Mouse (Mus musculus) liver, embryonic 16.5 days (tissue): Measurements from ENCODE around the gene Spats2. TPM values are rescaled to one million over a fixed set of nuclear protein-coding genes. Genes with fewer than 3 reads are reported as not detected.
"Not testable (repeated sequence)": the region's sequence is repeated elsewhere in the genome, so short reads cannot be mapped to it uniquely, and the experiment has no call there.

Experiments
- ATAC-seq: fragments of 200-750 bp; cut with Nextera tagmentation; 2 replicates; pipeline ENCODE4 v1.8.0; 2017; ENCODE audit warnings: low read depth, mild to moderate bottlenecking, moderate number of reproducible peaks, moderate library complexity
- H3K27ac ChIP-seq: fragments of 300-500 bp; sonication (generic); 2 replicates; pipeline ENCODE4 v1.5.1; 2014; ENCODE audit warnings: mild to moderate bottlenecking, low read length
- H3K27me3 ChIP-seq: fragments of 300-500 bp; sonication (generic); 2 replicates; pipeline ENCODE4 v1.6.1; 2014; ENCODE audit warnings: low read depth, low read length, mixed read lengths; ENCODE audit not compliant: control insufficient read depth, insufficient read depth
- H3K36me3 ChIP-seq: fragments of 300-500 bp; sonication (generic); 2 replicates; pipeline ENCODE4 v1.6.1; 2014; ENCODE audit warnings: mild to moderate bottlenecking; ENCODE audit not compliant: control insufficient read depth, insufficient read depth
- H3K4me1 ChIP-seq: fragments of 300-500 bp; sonication (generic); 2 replicates; pipeline ENCODE4 v1.6.1; 2014; ENCODE audit warnings: low read depth, low read length, mixed read lengths; ENCODE audit not compliant: control insufficient read depth
- H3K4me2 ChIP-seq: fragments of 300-500 bp; sonication (generic); 2 replicates; pipeline ENCODE4 v1.6.1; 2014; ENCODE audit warnings: low read depth, low read length, mixed read lengths
- H3K4me3 ChIP-seq: fragments of 300-500 bp; sonication (generic); 2 replicates; pipeline ENCODE4 v1.5.1; 2014; ENCODE audit warnings: low read depth, mild to moderate bottlenecking, low read length
- H3K9ac ChIP-seq: fragments of 300-500 bp; sonication (generic); 2 replicates; pipeline ENCODE4 v1.6.1; 2014; ENCODE audit warnings: low read depth, low read length
- H3K9me3 ChIP-seq: fragments of 300-500 bp; sonication (generic); replicated peaks from 2 replicates; pipeline ENCODE4 v1.6.1; 2016; ENCODE audit warnings: low read length; ENCODE audit not compliant: control insufficient read depth
- whole genome bisulfite sequencing: fragments of 180-500 bp; shearing (Covaris S2); extraction: QIAGEN DNeasy Blood & Tissue Kit; methylation state at CpG from one replicate; pipeline ENCODE4 v1.1.7; 2014; ENCODE audit not compliant: insufficient replicate concordance; 5-methylcytosine and 5-hydroxymethylcytosine counted together
- polyA plus RNA-seq: library from polyadenylated mRNA; unstranded; fragments of >200 nt; fragmentation: Nextera tagmentation; extraction: Ambion mirVana; gene quantifications from 2 replicates; pipeline ENCODE4 v1.2.1, GENCODE M21; 2015

The Spats2 gene
- polyA plus RNA-seq, 1 experiment from 2014 or later, result 5.5 TPM

DNA sequence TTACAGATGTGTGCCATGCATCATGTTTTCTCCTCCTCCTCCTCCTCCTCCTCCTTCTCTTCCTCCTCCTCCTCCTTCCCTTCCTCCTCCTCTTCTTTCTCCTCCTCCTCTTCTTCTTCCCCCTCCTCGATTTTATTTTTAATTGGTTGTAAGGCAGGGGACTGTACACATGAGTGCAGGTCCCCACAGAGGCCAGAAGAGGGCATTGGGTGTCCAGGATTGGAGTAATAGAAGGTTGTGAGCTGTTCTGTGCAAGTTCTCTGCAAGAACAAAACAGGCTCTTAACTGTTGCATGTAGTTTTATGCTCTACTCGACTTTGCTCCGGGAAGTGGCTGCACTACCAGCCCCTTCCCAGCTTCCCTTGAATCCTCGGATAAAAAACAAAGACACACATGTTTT lies 114.4 kb downstream of the Spats2 start:
- no peaks in the 10 kb centered on the region for H3K4me1 ChIP-seq
- no peak overlapping the region for H3K9ac ChIP-seq
- peaks cover 7% of the 10 kb centered on the region for H3K36me3 ChIP-seq
- no peak for ATAC-seq
- H3K4me3 ChIP-seq, result no peak overlapping the region
- 59% methylated on average over 4 of the region's 4 CpGs for WGBS
- no peaks in the 10 kb centered on the region for H3K9me3 ChIP-seq
- no peaks in the 10 kb centered on the region; the same call in none of the 2 replicates for H3K27me3 ChIP-seq
- H3K4me2 ChIP-seq, result no peak overlapping the region
- H3K27ac ChIP-seq, result no peak overlapping the region

GRCm38 (mm10) chr15:99241249-99241648 lies 115.5 kb downstream of the Spats2 start:
- no peak overlapping the region for H3K9ac ChIP-seq
- no peaks in the 10 kb centered on the region for H3K9me3 ChIP-seq
- H3K27ac ChIP-seq, result no peak overlapping the region
- H3K27me3 ChIP-seq, result no peaks in the 10 kb centered on the region; the same call in none of the 2 replicates
- H3K4me3 ChIP-seq, result no peak overlapping the region
- no peak overlapping the region for H3K4me2 ChIP-seq
- H3K36me3 ChIP-seq, result peaks cover 7% of the 10 kb centered on the region
- WGBS, result 68% methylated on average over 4 of the region's 4 CpGs
- ATAC-seq, result no peak
- no peaks in the 10 kb centered on the region for H3K4me1 ChIP-seq

GRCm38 (mm10) chr15:99242045-99242444 lies 116.3 kb downstream of the Spats2 start:
- Histone ChIP-seq H3K9ac (no peak overlapping the region), H3K4me1 (no peaks in the 10 kb centered on the region), H3K4me3 (no peak overlapping the region), H3K4me2 (no peak overlapping the region), H3K36me3 (peaks cover 13% of the 10 kb centered on the region), H3K27me3 (no peaks in the 10 kb centered on the region; the same call in none of the 2 replicates), H3K27ac (no peak overlapping the region), H3K9me3 (no peaks in the 10 kb centered on the region)
- ATAC-seq, result no peak
- 79% methylated on average over 10 of the region's 10 CpGs for WGBS

- H3K9ac ChIP-seq, H3K4me1 ChIP-seq, H3K27me3 ChIP-seq, H3K9me3 ChIP-seq, H3K4me2 ChIP-seq, ATAC-seq, H3K4me3 ChIP-seq, H3K27ac ChIP-seq: not testable (repeated sequence)
- H3K36me3 ChIP-seq, result peaks cover 14% of the 10 kb centered on the region
- 78% methylated on average over 6 of the region's 6 CpGs for WGBS
These were observed 121.0 kb downstream of the Spats2 start for GRCm38 (mm10) chr15:99246736-99247135.

DNA sequence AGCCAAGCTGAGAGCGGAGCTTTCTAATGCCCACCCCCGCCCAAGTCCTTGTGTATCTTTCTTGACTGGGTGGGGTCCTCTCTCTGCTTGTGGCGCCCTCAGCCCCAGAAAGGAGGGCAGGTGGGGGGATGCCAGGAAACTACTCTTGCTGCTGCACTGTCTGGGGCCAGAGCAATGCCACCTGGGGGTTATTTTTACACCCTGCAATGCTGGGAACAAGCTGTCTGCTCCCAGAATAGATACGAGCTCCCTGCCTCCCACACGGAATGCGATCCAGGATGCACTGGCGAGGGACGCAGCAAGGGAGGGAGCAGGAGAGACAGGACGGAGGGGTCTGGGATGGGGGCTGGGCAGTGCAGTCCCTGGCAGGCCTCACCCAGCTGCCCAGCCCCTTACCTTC lies 123.3 kb downstream of the Spats2 start:
- Histone ChIP-seq H3K4me3 (no peak overlapping the region), H3K4me2 (no peak overlapping the region), H3K27ac (no peak overlapping the region), H3K27me3 (no peaks in the 10 kb centered on the region), H3K4me1 (peaks cover 3% of the 10 kb centered on the region), H3K9ac (no peak overlapping the region), H3K36me3 (peaks cover 11% of the 10 kb centered on the region), H3K9me3 (no peaks in the 10 kb centered on the region)
- ATAC-seq, result no peak
- 85% methylated on average over 9 of the region's 9 CpGs for WGBS

- no peaks in the 10 kb centered on the region for H3K27me3 ChIP-seq
- no peak for ATAC-seq
- no peaks in the 10 kb centered on the region for H3K9me3 ChIP-seq
- 75% methylated on average over 11 of the region's 11 CpGs for WGBS
- no peak overlapping the region for H3K27ac ChIP-seq
- H3K9ac ChIP-seq, result no peak overlapping the region
- H3K4me3 ChIP-seq, result no peak overlapping the region
- no peak overlapping the region for H3K4me2 ChIP-seq
- peaks cover 7% of the 10 kb centered on the region for H3K36me3 ChIP-seq
- H3K4me1 ChIP-seq, result peaks cover 7% of the 10 kb centered on the region
These were observed 124.2 kb downstream of the Spats2 start for GRCm38 (mm10) chr15:99249938-99250337.

- not testable (repeated sequence) for H3K27ac ChIP-seq, H3K27me3 ChIP-seq, H3K4me1 ChIP-seq, H3K9me3 ChIP-seq, H3K36me3 ChIP-seq
- Histone ChIP-seq H3K4me3 (peak overlapping the region; percentile 77), H3K9ac (peak overlapping the region; percentile 55), H3K4me2 (peak overlapping the region; percentile 85)
- ATAC-seq, result peak; percentile 5; the same call in 1 of the 2 replicates
- under 1% methylated on average over 14 of the region's 15 CpGs for WGBS
These were observed 125.4 kb downstream of the Spats2 start for GRCm38 (mm10) chr15:99251111-99251510.

- Histone ChIP-seq H3K27me3 (no peaks in the 10 kb centered on the region), H3K9ac (peak within 1 kb of the TSS; percentile 76), H3K4me2 (peak within 1 kb of the TSS; percentile 85), H3K4me3 (peak within 1 kb of the TSS; percentile 77), H3K27ac (peak within 1 kb of the TSS; percentile 96), H3K36me3 (peaks cover 3% of the 10 kb centered on the region), H3K4me1 (peaks cover 7% of the 10 kb centered on the region), H3K9me3 (no peaks in the 10 kb centered on the region)
- under 1% methylated on average over 52 of the region's 52 CpGs for WGBS
- ATAC-seq, result peak; percentile 89
These were observed 126.1 kb downstream of the Spats2 start, which contains the start of gene Mcrs1 for GRCm38 (mm10) chr15:99251626-99252380. Mcrs1 (minus strand) TSS chr15:99251961.

DNA sequence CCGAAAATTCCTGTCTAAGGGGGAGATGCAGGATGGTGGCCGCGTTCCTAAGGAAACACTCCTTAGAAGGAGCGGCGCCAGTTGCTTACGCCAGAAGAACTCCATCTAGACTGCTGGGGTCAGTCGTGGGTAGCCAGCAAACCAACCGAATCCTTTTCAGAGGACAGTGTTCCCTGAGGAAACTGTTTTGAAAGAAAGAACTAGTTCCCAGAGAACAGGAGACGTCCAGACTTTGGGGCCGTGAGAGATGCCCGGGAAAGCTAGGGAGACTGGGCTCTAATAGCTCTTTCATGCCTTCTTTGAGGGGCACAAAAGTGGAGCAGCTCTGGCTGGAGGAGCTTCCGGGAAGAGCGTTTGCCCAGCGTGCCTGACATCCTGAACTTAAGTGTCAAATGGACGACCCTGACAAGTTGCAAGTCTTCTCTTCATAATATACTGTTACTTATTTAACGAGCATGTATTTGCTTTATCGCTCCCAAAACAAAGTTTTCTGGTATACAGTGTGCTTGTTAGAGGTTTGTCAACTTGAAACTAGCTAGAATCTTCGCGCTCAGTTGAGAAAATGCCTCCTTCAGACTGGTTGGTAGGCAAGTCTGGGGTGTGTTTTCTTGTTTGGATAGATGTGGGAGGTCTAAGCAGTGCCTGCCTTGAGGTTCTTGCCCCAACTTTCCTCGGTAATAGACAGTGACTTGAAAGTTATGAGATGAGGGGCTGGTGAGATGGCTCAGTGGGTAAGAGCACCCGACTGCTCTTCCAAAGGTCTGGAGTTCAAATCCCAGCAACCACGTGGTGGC lies 126.9 kb downstream of the Spats2 start:
- Histone ChIP-seq H3K36me3 (no peaks in the 10 kb centered on the region), H3K9ac (peak overlapping the region; percentile 76), H3K4me2 (peak overlapping the region; percentile 85), H3K27me3 (no peaks in the 10 kb centered on the region), H3K9me3 (no peaks in the 10 kb centered on the region), H3K4me3 (peak overlapping the region; percentile 77), H3K4me1 (peaks cover 7% of the 10 kb centered on the region), H3K27ac (peak overlapping the region; percentile 96)
- peak; percentile 5; the same call in 1 of the 2 replicates for ATAC-seq
- WGBS, result 3% methylated on average over 22 of the region's 22 CpGs
